Mouse (Mus musculus) intestine, embryonic 15.5 days (tissue): Measurements from ENCODE around the gene Stk40. TPM values are rescaled to one million over a fixed set of nuclear protein-coding genes. Genes with fewer than 3 reads are reported as not detected.
A peak's percentile ranks its signal among the peaks of the same experiment; 100 is the strongest.

Experiments
- ATAC-seq: fragments of 200-750 bp; cut with Nextera tagmentation; 2 replicates; pipeline ENCODE4 v1.8.0; 2017; ENCODE audit warnings: moderate TSS enrichment, moderate library complexity
- H3K27ac ChIP-seq: fragments of 300-500 bp; sonication (generic); 2 replicates; pipeline ENCODE4 v1.5.1; 2015; ENCODE audit warnings: mild to moderate bottlenecking, inconsistent platforms
- H3K27me3 ChIP-seq: fragments of 300-500 bp; sonication (generic); replicated peaks from 2 replicates; pipeline ENCODE4 v1.6.1; 2015; ENCODE audit warnings: inconsistent platforms
- H3K36me3 ChIP-seq: fragments of 300-500 bp; sonication (generic); 2 replicates; pipeline ENCODE4 v1.6.1; 2015; ENCODE audit warnings: inconsistent platforms
- H3K4me1 ChIP-seq: fragments of 300-500 bp; sonication (generic); replicated peaks from 2 replicates; pipeline ENCODE4 v1.6.1; 2015; ENCODE audit warnings: inconsistent platforms
- H3K4me2 ChIP-seq: fragments of 300-500 bp; sonication (generic); replicated peaks from 2 replicates; pipeline ENCODE4 v1.6.1; 2015; ENCODE audit warnings: mild to moderate bottlenecking, inconsistent platforms
- H3K4me3 ChIP-seq: fragments of 300-500 bp; sonication (generic); replicated peaks from 2 replicates; pipeline ENCODE4 v1.5.1; 2015; ENCODE audit warnings: inconsistent platforms
- H3K9ac ChIP-seq: fragments of 300-500 bp; sonication (generic); 2 replicates; pipeline ENCODE4 v1.6.1; 2015; ENCODE audit warnings: inconsistent platforms
- H3K9me3 ChIP-seq: fragments of 300-500 bp; sonication (generic); 2 replicates; pipeline ENCODE4 v1.6.1; 2016; ENCODE audit warnings: inconsistent platforms
- WGBS: fragments of 180-500 bp; shearing (Covaris S2); methylation state at CpG from one replicate; pipeline ENCODE4 v1.1.7; 2015; 5-methylcytosine and 5-hydroxymethylcytosine counted together
- polyA plus RNA-seq: library from polyadenylated mRNA; unstranded; fragments of >200 nt; fragmentation: Nextera tagmentation; extraction: Ambion mirVana; gene quantifications from 2 replicates; pipeline ENCODE4 v1.2.1, GENCODE M21; 2015

Gene Stk40
- polyA plus RNA-seq = 29.5 and 32.1 TPM in 2 replicates

GRCm38 (mm10) chr4:126103590-126104068 is at the start of gene Stk40:
Gene Stk40 (plus strand): TSS chr4:126103957.
- Histone ChIP-seq H3K27ac (peak within 1 kb of the TSS; percentile 91), H3K4me3 (peak within 1 kb of the TSS; percentile 81), H3K27me3 (no peaks in the 10 kb centered on the region), H3K9ac (peak within 1 kb of the TSS; percentile 76), H3K4me1 (peaks cover 38% of the 10 kb centered on the region), H3K9me3 (no peaks in the 10 kb centered on the region), H3K36me3 (no peaks in the 10 kb centered on the region), H3K4me2 (peak within 1 kb of the TSS; percentile 88)
- 1% methylated on average over 33 of the region's 34 CpGs for WGBS
- ATAC-seq = peak; percentile 97

DNA sequence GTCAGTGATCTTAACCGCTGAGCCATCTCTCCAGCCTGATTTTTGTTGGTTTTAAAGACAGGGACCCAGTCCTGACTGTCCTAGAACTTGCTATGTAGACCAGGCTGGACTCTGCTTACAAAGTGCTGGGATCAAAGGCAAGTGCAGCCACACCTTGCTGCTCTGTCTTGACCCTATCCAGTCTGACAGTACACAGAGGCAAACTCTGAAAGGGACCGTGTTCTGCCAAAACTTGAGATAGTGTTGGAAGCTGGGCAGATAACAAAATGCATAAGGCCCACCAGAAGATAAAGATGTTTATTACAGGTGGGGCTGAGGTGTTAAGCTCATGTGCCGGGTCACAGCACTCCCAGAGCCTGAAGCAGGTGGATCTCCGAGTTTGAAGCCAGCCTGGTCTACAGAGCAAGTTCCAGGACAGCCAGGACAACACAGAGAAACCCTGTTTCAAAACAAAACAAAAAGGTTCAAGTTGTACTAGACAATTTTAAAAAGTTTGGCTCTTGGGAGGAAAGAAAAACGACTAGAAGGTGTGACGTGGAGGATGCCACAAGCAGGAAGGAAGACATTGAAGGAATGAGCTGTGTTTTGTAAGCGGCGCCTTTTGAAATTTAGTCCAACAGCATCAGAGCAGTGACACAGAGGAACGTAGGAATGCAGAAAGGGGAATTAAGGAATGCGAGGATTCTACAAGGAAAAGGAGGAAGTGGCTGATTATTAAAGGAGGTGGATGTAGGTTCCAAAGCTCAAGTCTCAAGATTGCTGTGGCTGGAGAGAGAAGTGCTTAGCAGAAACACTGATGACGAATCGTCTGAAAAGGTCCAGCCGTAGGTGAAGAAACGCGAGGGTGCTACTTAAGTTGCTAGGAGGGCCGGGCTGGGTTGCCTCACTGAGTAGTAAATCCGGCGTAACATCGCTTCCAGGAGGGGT is 46.3 kb upstream of the Stk40 start:
- H3K4me1 ChIP-seq = 0 out of 2 replicates have a peak, but pooled peaks cover 8% of the 10 kb centered on the region
- WGBS = 12% methylated on average over 19 of the region's 19 CpGs
- peak overlapping the region; percentile 84 for H3K4me2 ChIP-seq
- peak overlapping the region; percentile 51 for H3K9ac ChIP-seq
- peak; percentile 50; the same call in 1 of the 2 replicates for ATAC-seq
- no peaks in the 10 kb centered on the region for H3K9me3 ChIP-seq
- H3K27ac ChIP-seq = peak overlapping the region; percentile 37; the same call in 1 of the 2 replicates
- peak overlapping the region; percentile 65 for H3K4me3 ChIP-seq
- H3K36me3 ChIP-seq = peaks cover 12% of the 10 kb centered on the region
- H3K27me3 ChIP-seq = no peaks in the 10 kb centered on the region

DNA sequence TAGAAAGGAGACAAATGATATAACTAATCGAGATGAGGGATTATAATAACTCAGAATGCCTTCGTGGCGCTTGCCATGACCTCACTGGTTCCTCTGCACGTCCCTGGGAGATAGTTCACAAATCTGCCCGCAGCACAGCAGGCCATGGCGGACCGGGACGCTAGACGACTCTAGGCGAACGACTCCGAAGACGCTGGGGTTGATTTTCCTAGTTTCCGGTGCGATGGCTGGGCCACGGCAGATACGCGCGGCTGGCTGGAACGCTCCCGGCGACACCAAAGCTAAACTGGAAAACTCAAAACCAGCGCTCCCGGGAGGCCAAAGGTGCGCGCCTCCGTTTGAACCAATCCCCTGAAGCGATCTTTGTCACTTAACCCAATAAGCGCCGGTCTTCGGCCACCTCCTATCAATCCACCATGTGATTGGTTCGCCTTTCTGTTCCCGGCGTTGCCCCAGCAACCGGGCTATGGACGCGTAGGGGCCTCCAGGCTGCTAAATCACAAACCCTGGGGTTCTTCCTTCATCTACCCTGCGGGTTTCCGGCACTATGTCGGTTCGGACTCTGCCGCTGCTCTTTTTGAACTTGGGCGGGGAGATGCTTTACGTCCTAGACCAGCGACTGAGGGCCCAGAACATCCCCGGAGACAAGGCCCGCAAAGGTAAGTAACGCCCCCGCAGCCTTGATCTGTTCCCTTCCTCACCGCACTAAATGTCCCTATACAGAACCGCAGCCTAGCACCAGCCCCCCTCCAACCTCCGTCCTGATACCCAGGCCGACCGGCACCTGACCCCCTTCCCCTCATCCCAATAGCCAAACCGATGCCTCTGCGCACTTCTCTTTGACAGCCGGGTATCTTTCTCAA is 45.4 kb upstream of the Stk40 start, which contains the start of gene Oscp1:
Oscp1 (plus strand) TSS at position 432 of the 863 bp plus-strand sequence.
- Histone ChIP-seq H3K9ac (peak within 1 kb of the TSS; percentile 51), H3K27ac (peak within 1 kb of the TSS; percentile 37; the same call in 1 of the 2 replicates), H3K36me3 (peaks cover 12% of the 10 kb centered on the region), H3K27me3 (no peaks in the 10 kb centered on the region), H3K9me3 (no peaks in the 10 kb centered on the region), H3K4me2 (peak within 1 kb of the TSS; percentile 84), H3K4me1 (0 out of 2 replicates have a peak, but pooled peaks cover 8% of the 10 kb centered on the region), H3K4me3 (peak within 1 kb of the TSS; percentile 65)
- under 1% methylated on average over 57 of the region's 57 CpGs for WGBS
- ATAC-seq = peak; percentile 99

DNA sequence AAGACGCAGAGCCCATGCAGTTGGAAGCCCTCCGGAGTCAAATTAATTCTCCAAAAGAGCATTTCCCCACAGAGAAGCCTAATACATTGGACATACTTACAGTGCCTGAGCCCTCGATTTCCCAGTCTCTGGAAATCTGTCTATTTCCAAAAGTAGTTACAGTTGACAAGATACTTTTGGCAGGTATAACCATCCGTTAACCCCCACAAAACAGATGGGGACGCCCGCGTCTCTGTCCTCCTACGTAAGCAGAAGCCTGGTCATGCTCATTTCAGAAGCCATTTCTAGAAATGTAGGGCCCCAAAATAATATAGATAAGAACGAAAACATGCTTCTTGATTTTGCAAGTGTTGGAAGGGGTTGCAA is 44.8 kb upstream of the Stk40 start:
- 0 out of 2 replicates have a peak, but pooled peaks cover 8% of the 10 kb centered on the region for H3K4me1 ChIP-seq
- H3K27me3 ChIP-seq = no peaks in the 10 kb centered on the region
- H3K36me3 ChIP-seq = peaks cover 10% of the 10 kb centered on the region
- peak overlapping the region; percentile 35 for H3K9ac ChIP-seq
- H3K4me2 ChIP-seq = peak overlapping the region; percentile 84
- WGBS = 44% methylated on average over 9 of the region's 9 CpGs
- peak overlapping the region; percentile 65 for H3K4me3 ChIP-seq
- H3K27ac ChIP-seq = no peak overlapping the region
- ATAC-seq = no peak
- no peaks in the 10 kb centered on the region for H3K9me3 ChIP-seq

- no peak overlapping the region for H3K27ac ChIP-seq
- H3K9me3 ChIP-seq = no peaks in the 10 kb centered on the region
- no peak for ATAC-seq
- no peaks in the 10 kb centered on the region for H3K27me3 ChIP-seq
- 32% methylated on average over 1 of the region's 1 CpGs for WGBS
- 0 out of 2 replicates have a peak, but pooled peaks cover 2% of the 10 kb centered on the region for H3K4me1 ChIP-seq
- H3K36me3 ChIP-seq = no peaks in the 10 kb centered on the region
- H3K9ac ChIP-seq = no peak overlapping the region
- H3K4me3 ChIP-seq = no peak overlapping the region
- H3K4me2 ChIP-seq = no peak overlapping the region
Measured at GRCm38 (mm10) chr4:126062856-126063255, 40.9 kb upstream of the Stk40 start.

DNA sequence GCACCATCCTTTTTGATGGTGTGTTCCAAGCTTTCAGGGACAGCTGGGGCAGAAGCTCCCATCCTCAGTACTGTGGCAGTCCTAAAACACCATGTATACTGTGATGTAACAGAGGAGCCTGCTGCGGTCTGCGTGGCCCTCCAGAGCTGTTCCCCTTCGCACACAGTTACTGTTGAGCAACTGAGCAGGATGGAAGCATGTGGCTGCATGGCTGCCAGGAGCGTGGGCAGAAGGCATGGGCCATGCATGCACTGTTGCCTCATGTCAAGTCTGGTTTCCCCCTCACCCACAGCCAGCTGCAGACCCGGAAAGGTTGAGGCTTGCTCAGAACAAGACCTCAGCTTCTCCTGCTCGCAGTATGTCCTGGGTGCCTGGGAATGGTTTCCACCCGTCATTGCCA is 38.5 kb upstream of the Stk40 start:
- no peaks in the 10 kb centered on the region for H3K4me1 ChIP-seq
- ATAC-seq = no peak
- 83% methylated on average over 7 of the region's 7 CpGs for WGBS
- no peak overlapping the region for H3K4me2 ChIP-seq
- no peak overlapping the region for H3K4me3 ChIP-seq
- no peak overlapping the region for H3K9ac ChIP-seq
- no peaks in the 10 kb centered on the region for H3K27me3 ChIP-seq
- no peaks in the 10 kb centered on the region for H3K36me3 ChIP-seq
- no peak overlapping the region for H3K27ac ChIP-seq
- H3K9me3 ChIP-seq = no peaks in the 10 kb centered on the region

DNA sequence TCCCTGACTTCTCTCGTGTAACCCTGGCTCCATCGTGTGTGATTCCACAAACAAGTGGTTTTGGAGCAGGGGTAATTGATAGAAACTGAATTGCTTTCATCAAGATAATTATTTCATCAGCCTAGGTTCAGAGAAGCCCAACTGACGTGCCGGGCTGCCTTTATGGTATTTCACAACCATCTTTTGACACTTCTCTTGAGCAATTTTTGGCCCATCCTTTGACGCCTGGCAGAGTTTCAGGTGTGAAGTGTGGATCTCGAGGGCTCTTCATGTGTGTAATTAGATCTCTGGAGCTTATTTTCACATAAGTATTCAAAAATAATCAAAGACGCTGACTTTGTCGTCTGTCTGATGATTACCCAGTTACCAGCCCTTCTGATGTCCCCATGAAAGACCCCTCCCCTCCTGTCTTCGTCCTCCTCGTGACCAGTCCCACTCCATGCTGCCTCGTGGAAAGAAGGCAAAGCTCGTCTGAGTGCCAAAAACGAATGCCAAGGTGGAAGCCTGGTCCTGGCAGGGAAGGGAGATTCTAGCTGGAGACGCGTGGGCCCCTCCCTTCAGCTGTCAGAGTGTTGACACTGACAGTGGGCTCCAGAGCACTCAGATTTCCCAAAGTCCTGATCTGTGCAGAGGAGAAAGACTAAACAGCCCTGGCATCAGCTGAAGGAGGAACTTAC is 36.2 kb upstream of the Stk40 start:
- ATAC-seq = no peak
- no peaks in the 10 kb centered on the region for H3K4me1 ChIP-seq
- 69% methylated on average over 15 of the region's 15 CpGs for WGBS

GRCm38 (mm10) chr4:126068842-126069241 is 34.9 kb upstream of the Stk40 start:
- H3K9ac ChIP-seq = no peak overlapping the region
- no peak overlapping the region for H3K4me2 ChIP-seq
- no peaks in the 10 kb centered on the region for H3K9me3 ChIP-seq
- H3K27me3 ChIP-seq = no peaks in the 10 kb centered on the region
- H3K36me3 ChIP-seq = no peaks in the 10 kb centered on the region
- no peak for ATAC-seq
- WGBS = 84% methylated on average over 6 of the region's 6 CpGs
- H3K4me1 ChIP-seq = no peaks in the 10 kb centered on the region
- no peak overlapping the region for H3K4me3 ChIP-seq
- no peak overlapping the region for H3K27ac ChIP-seq

More for the DNA sequence above, 36.2 kb upstream of the Stk40 start:
- H3K9ac ChIP-seq = no peak overlapping the region
- no peak overlapping the region for H3K4me3 ChIP-seq
- H3K27me3 ChIP-seq = no peaks in the 10 kb centered on the region
- no peak overlapping the region for H3K27ac ChIP-seq
- no peaks in the 10 kb centered on the region for H3K9me3 ChIP-seq
- H3K4me2 ChIP-seq = no peak overlapping the region
- H3K36me3 ChIP-seq = no peaks in the 10 kb centered on the region

- Histone ChIP-seq H3K36me3 (no peaks in the 10 kb centered on the region), H3K4me2 (no peak overlapping the region), H3K4me3 (no peak overlapping the region), H3K27ac (no peak overlapping the region), H3K9me3 (no peaks in the 10 kb centered on the region), H3K9ac (no peak overlapping the region), H3K4me1 (no peaks in the 10 kb centered on the region), H3K27me3 (no peaks in the 10 kb centered on the region)
- 68% methylated on average over 6 of the region's 6 CpGs for WGBS
- ATAC-seq = no peak
Measured at GRCm38 (mm10) chr4:126077833-126078232, 25.9 kb upstream of the Stk40 start.

- no peaks in the 10 kb centered on the region for H3K9me3 ChIP-seq
Measured at GRCm38 (mm10) chr4:126079266-126079665, 24.5 kb upstream of the Stk40 start.

DNA sequence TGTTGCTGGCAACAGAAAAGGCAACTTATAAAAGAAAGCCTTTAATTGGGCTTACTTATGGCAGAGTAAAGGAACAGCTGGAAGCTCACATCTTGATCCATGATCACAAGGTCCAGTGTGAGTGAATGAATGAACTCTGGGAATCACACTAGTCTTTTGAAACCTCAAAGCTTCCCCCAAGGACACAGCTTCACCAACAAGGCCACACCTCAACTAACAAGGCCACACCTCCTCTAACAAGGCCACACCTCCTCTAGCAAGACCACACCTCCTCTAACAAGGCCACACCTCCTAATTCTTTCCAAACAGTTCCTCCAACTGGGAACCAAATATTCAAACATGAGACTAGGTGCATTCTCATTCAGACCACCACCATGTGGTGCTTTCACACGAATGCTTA is 22.2 kb upstream of the Stk40 start:
- no peaks in the 10 kb centered on the region for H3K36me3 ChIP-seq
- ATAC-seq = no peak
- no peak overlapping the region for H3K9ac ChIP-seq
- no peak overlapping the region for H3K27ac ChIP-seq
- no peak overlapping the region for H3K4me3 ChIP-seq
- H3K4me2 ChIP-seq = no peak overlapping the region
- H3K4me1 ChIP-seq = no peaks in the 10 kb centered on the region; the same call in 1 of the 2 replicates
- no peaks in the 10 kb centered on the region for H3K27me3 ChIP-seq
- 94% methylated on average over 1 of the region's 1 CpGs for WGBS
- no peaks in the 10 kb centered on the region for H3K9me3 ChIP-seq

More at GRCm38 (mm10) chr4:126079266-126079665, 24.5 kb upstream of the Stk40 start:
- no peak overlapping the region for H3K9ac ChIP-seq
- H3K4me3 ChIP-seq = no peak overlapping the region
- H3K27me3 ChIP-seq = no peaks in the 10 kb centered on the region
- H3K36me3 ChIP-seq = no peaks in the 10 kb centered on the region
- no peak overlapping the region for H3K4me2 ChIP-seq
- H3K27ac ChIP-seq = no peak overlapping the region
- no peaks in the 10 kb centered on the region for H3K4me1 ChIP-seq
- ATAC-seq = no peak
- 76% methylated on average over 4 of the region's 4 CpGs for WGBS
